Mouse (Mus musculus) lung, adult 2 months (tissue): ENCODE data around the gene Tbc1d22b.

Experiments
- CTCF ChIP-seq: fragments of 200-500 bp; IDR thresholded peaks from 2 replicates; pipeline ENCODE4 v1.5.1; 2011; ENCODE audit warnings: mild to moderate bottlenecking, low read length, control low read depth; ENCODE audit not compliant: insufficient read depth
- POLR2A ChIP-seq: fragments of 200-500 bp; IDR thresholded peaks from 2 replicates; pipeline ENCODE4 v1.6.1; 2011; ENCODE audit warnings: low read depth, mild to moderate bottlenecking, control low read depth, low read length, borderline replicate concordance; ENCODE audit errors: extremely low read depth

GRCm38 (mm10) chr17:29599051-29599450 is 49.5 kb downstream of the Tbc1d22b start:
- no peak for TF ChIP-seq CTCF
- no peak for TF ChIP-seq POLR2A
